Mouse (Mus musculus) brain, embryonic 14.5 days (tissue): ENCODE measurements at regions not wholly inside any gene's neighbourhood (a gene's known extent, or its start where the extent isn't known, plus 50 kb on each side); places are given as distances from the start of the nearest gene placed in this dataset.

Experiments used
- CTCF ChIP-seq: fragments of 200-500 bp; IDR thresholded peaks from 2 replicates; pipeline ENCODE4 v1.5.1; 2012; ENCODE audit warnings: inconsistent platforms, mild to moderate bottlenecking, moderate library complexity, borderline replicate concordance; ENCODE audit not compliant: insufficient read depth, insufficient read length; ENCODE audit errors: extremely low read depth
- POLR2A ChIP-seq: fragments of 200-500 bp; IDR thresholded peaks from 2 replicates; pipeline ENCODE4 v1.6.1; 2012; ENCODE audit warnings: mild to moderate bottlenecking, inconsistent platforms, borderline replicate concordance; ENCODE audit not compliant: poor library complexity, insufficient read depth, insufficient read length, severe bottlenecking; ENCODE audit errors: extremely low read depth

DNA sequence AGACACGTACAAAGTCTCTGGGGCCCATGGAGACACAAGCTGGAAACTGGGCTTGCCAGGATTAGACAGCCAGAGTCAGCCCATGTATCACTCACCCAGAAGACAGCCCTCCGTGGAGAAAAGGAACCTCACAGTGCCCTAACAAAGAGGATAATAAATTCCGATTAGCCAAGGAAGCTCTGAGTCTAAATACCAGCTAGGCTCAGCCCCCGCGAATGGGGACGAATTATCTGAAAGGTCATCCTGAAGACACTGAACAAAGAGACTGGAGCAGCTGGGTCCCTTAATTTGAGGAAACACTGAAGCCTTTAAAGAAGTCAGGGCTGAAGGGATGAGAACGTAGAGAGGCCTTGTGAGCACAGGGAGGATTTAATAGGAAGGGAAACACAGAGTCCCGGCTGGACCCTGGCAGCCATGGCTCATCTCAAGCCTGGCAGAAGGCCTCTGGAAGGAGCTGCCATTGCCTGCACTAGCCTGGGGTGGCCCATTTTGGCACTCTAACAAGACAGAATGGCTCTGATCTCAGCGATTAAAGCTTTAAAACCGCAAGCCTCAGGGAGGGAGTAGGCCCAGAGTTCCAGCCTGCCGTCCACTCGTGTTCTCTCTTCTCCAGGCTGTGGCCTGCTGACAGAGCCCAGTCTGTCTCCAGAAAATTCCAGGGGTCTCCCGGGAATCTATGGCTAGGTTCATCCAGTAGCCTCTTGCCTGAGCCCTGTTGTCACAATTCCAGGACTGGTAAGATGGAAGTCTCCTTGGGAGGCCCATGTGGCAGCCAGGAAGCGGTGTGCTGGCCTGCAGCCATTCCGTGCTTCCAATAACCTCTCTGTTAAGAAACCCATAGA, 343.0 kb upstream of the Zfp462 start:
- TF ChIP-seq CTCF (no peak), POLR2A (no peak)
